Mouse (Mus musculus): ENCODE data around the gene Snx25. TPM values are rescaled to one million over a fixed set of nuclear protein-coding genes. Genes with fewer than 3 reads are reported as not detected.

Snx25 gene
- 10 to 100 TPM; 12.0 to 12.4 TPM for total RNA-seq (2021)
- long read RNA-seq, experiment 1, transcript Snx25-203 (19 exons, 3,445 nt), result major isoform, 11 of 14 reads
- long read RNA-seq, experiment 1, partial matches to known transcripts, result 0 of 14 reads
- long read RNA-seq, experiment 1, other reads (novel, unspliced or antisense), result 3 of 14 reads
- long read RNA-seq, experiment 2, transcript Snx25-203 (19 exons, 3,445 nt), result major isoform, 12 of 20 reads
- long read RNA-seq, experiment 2, partial matches to known transcripts, result 1 of 20 reads
- long read RNA-seq, experiment 2, other reads (novel, unspliced or antisense), result 7 of 20 reads

- peak; percentile 86 to 92 for DNase-seq
- intact Hi-C loops (cut with DNase I), result loop anchor here (5.0 kb wide), 2 partner anchors 60 to 150 kb away; no protein-coding TSS in a partner anchor
Measured at GRCm38 (mm10) chr8:46152064-46153031, at the start of gene Snx25. Gene Snx25, minus strand, starts transcription at chr8:46152159.

- no peak for DNase-seq
- intact Hi-C loops (cut with DNase I), result no loop called here
Measured at GRCm38 (mm10) chr8:46197673-46198072, 45.7 kb upstream of the Snx25 start.

- intact Hi-C loops (cut with DNase I), result no loop called here
Measured at GRCm38 (mm10) chr8:46196877-46197276, 44.9 kb upstream of the Snx25 start.

GRCm38 (mm10) chr8:46193100-46193499, 41.1 kb upstream of the Snx25 start:
- DNase-seq, result no peak
- intact Hi-C loops (cut with DNase I), result no loop called here

More at GRCm38 (mm10) chr8:46196877-46197276, 44.9 kb upstream of the Snx25 start:
- DNase-seq, result no peak

- intact Hi-C loops (cut with DNase I), result loop anchor here (2.0 to 5.0 kb wide), 3 partner anchors 51 to 122 kb away; no protein-coding TSS in a partner anchor
- DNase-seq, result peak; percentile 62 to 80
Measured at GRCm38 (mm10) chr8:46185361-46185760, 33.4 kb upstream of the Snx25 start.

GRCm38 (mm10) chr8:46180136-46180535, 28.2 kb upstream of the Snx25 start:
- no peak for DNase-seq
- intact Hi-C loops (cut with DNase I), result loop anchor here (5.0 kb wide), 1 partner anchor 367 kb away; no protein-coding TSS in a partner anchor

GRCm38 (mm10) chr8:46173651-46174050, 21.7 kb upstream of the Snx25 start:
- DNase-seq, result no peak
- intact Hi-C loops (cut with DNase I), result no loop called here

- DNase-seq, result no peak
- intact Hi-C loops (cut with DNase I), result loop anchor here (5.0 kb wide), 1 partner anchor 167 kb away; the partner anchor contains the start of gene Lrp2bp
Measured at GRCm38 (mm10) chr8:46163870-46164190, 11.9 kb upstream of the Snx25 start.

GRCm38 (mm10) chr8:46162953-46163869, 11.3 kb upstream of the Snx25 start:
- intact Hi-C loops (cut with DNase I), result loop anchor here (5.0 kb wide), 1 partner anchor 166 kb away; the partner anchor contains the start of gene Lrp2bp

GRCm38 (mm10) chr8:46153042-46153441, 1.1 kb upstream of the Snx25 start:
- no peak for DNase-seq
- intact Hi-C loops (cut with DNase I), result loop anchor here (5.0 kb wide), 2 partner anchors 61 to 151 kb away; no protein-coding TSS in a partner anchor

More at GRCm38 (mm10) chr8:46162953-46163869, 11.3 kb upstream of the Snx25 start:
- peak; percentile 97 for DNase-seq

- DNase-seq, result peak; percentile 66 to 68
- intact Hi-C loops (cut with DNase I), result loop anchor here (5.0 kb wide), 2 partner anchors 59 to 149 kb away; no protein-coding TSS in a partner anchor
Measured at GRCm38 (mm10) chr8:46151202-46152062, 527 bp downstream of the Snx25 start, which contains the start of gene Cfap97. Gene Cfap97, plus strand, starts transcription at chr8:46151771.

- intact Hi-C loops (cut with DNase I), result loop anchor here (5.0 kb wide), 2 partner anchors 57 to 147 kb away; no protein-coding TSS in a partner anchor
- DNase-seq, result no peak
Measured at GRCm38 (mm10) chr8:46149782-46150181, 2.2 kb downstream of the Snx25 start.

- intact Hi-C loops (cut with DNase I), result no loop called here
- no peak for DNase-seq
Measured at GRCm38 (mm10) chr8:46149306-46149705, 2.7 kb downstream of the Snx25 start.

GRCm38 (mm10) chr8:46146173-46146572, 5.8 kb downstream of the Snx25 start:
- intact Hi-C loops (cut with DNase I), result no loop called here
- no peak for DNase-seq

GRCm38 (mm10) chr8:46143924-46144323, 8.0 kb downstream of the Snx25 start:
- no peak for DNase-seq
- intact Hi-C loops (cut with DNase I), result no loop called here

GRCm38 (mm10) chr8:46143470-46143869, 8.5 kb downstream of the Snx25 start:
- no peak for DNase-seq
- intact Hi-C loops (cut with DNase I), result no loop called here

GRCm38 (mm10) chr8:46142498-46143081, 9.4 kb downstream of the Snx25 start:
- DNase-seq, result no peak
- intact Hi-C loops (cut with DNase I), result no loop called here

- DNase-seq, result no peak
Measured at GRCm38 (mm10) chr8:46141688-46142087, 10.3 kb downstream of the Snx25 start.

More at GRCm38 (mm10) chr8:46141688-46142087, 10.3 kb downstream of the Snx25 start:
- intact Hi-C loops (cut with DNase I), result no loop called here
